Mouse (Mus musculus) brain, embryonic 14.5 days (tissue): Measurements from ENCODE around the gene Lsm14a. TPM values are rescaled to one million over a fixed set of nuclear protein-coding genes. Genes with fewer than 3 reads are reported as not detected.
"Not testable (repeated sequence)": the region's sequence is repeated elsewhere in the genome, so short reads cannot be mapped to it uniquely, and the experiment has no call there.

ENCODE experiments used
- DNase-seq: peaks from one replicate; pipeline ENCODE4 v3.0.0-alpha.2; 2011; ENCODE audit warnings: low read depth
- CTCF ChIP-seq: fragments of 200-500 bp; IDR thresholded peaks from 2 replicates; pipeline ENCODE4 v1.5.1; 2012; ENCODE audit warnings: inconsistent platforms, mild to moderate bottlenecking, moderate library complexity, borderline replicate concordance; ENCODE audit not compliant: insufficient read depth, insufficient read length; ENCODE audit errors: extremely low read depth
- POLR2A ChIP-seq: fragments of 200-500 bp; IDR thresholded peaks from 2 replicates; pipeline ENCODE4 v1.6.1; 2012; ENCODE audit warnings: mild to moderate bottlenecking, inconsistent platforms, borderline replicate concordance; ENCODE audit not compliant: poor library complexity, insufficient read depth, insufficient read length, severe bottlenecking; ENCODE audit errors: extremely low read depth
- polyA plus RNA-seq: library from polyadenylated mRNA; depleted of rRNA; stranded (reverse); fragments of >200 nt; gene quantifications from 2 replicates; pipeline ENCODE4 v1.2.3, GENCODE M21; 2012

Gene Lsm14a
- polyA plus RNA-seq, 1 experiment = 83.9 TPM

DNA sequence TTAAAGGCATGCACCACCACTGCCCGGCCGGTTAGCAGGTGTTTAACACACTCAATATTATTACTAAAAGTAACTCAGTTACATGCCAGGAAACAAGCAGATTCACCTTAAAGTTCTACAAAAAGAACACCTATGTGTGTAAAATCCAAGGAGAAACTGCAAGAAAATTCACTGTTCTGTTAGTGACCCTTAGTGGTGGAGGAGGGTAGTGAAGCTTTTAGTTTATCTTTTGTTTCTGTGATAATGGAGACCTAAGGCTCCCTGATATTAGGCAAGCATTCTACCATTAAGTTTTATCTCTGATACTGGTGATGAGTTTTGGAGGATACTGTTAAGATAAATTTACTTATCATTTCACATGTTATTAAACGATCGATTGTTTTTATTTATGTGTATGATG is 37.5 kb downstream of the Lsm14a start:
- DNase-seq = peak; percentile 42
- TF ChIP-seq POLR2A = no peak
- TF ChIP-seq CTCF = 0 out of 2 replicates have a peak, but pooled peaks have one; percentile 11

DNA sequence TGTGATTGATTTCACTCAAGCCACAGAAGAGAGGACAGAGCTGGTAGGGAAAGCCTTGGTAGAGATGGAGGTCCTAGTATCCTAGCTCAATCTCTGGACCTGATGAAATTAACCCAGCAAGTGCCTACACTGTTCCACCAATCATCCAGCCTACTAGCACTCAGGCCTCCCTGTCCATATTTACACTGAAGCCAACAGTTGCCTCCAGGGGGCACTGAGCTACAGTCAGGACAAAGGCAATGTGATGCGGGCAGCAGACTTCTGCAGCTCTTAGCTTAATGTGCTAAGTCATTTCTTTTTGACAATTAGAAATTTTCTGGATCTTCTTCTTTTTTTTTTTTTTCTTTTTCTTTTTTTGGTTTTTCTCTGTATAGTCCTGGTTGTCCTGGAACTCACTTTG is 41.1 kb downstream of the Lsm14a start:
- DNase-seq = peak; percentile 18
- TF ChIP-seq CTCF (peak; percentile 48; the same call in 1 of the 2 replicates), POLR2A (no peak)

GRCm38 (mm10) chr7:34350166-34350565 is 42.9 kb downstream of the Lsm14a start:
- no peak for DNase-seq
- TF ChIP-seq CTCF = no peak
- no peak for TF ChIP-seq POLR2A

- no peak for DNase-seq
- TF ChIP-seq CTCF (no peak), POLR2A (no peak)
Observed at GRCm38 (mm10) chr7:34348011-34348410, 45.1 kb downstream of the Lsm14a start.

DNA sequence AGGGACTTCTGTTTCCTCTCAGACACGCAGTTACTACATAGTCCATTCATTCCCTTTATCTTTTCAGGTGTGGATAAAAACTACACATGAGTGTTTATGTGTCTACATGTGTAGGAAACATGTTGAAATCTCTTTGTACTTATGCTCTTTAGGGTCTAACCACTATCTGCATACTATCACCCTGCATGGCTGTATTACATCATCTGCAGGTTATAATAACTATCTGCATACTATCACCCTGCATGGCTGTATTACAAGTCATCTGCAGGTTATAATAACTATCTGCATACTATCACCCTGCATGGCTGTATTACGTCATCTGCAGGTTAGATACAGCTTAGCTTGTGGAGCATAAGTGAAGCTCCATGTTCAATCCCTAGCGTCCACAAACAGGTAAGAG is 46.1 kb downstream of the Lsm14a start:
- TF ChIP-seq CTCF (no peak), POLR2A (no peak)
- DNase-seq = no peak

DNA sequence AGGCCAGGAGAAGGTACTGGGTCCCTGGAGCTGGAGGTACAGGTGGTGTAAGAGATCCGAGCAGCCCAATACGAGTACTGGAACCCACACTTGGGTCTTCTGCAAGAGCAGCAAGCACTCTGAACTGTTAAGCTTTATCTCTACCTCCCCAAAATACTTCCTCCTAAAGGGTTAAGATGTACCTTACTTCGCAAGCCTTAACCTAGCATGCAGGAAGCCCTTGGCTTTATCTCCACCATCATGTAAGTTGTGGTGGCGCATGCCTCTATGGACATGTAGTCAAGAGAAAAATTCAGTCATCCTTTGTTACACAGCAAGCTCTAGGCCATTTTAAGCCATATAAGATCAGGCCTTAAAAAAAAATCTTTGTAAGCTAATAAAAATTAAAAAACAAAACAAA is 46.6 kb downstream of the Lsm14a start:
- DNase-seq = no peak
- TF ChIP-seq CTCF = no peak
- no peak for TF ChIP-seq POLR2A

- DNase-seq = no peak
- TF ChIP-seq POLR2A = no peak
- no peak for TF ChIP-seq CTCF
Observed at GRCm38 (mm10) chr7:34342040-34342793, 50.9 kb downstream of the Lsm14a start.

GRCm38 (mm10) chr7:34340841-34341240 is 52.3 kb downstream of the Lsm14a start:
- DNase-seq = no peak
- TF ChIP-seq POLR2A (no peak), CTCF (no peak)

- DNase-seq = no peak
- no peak for TF ChIP-seq CTCF
- TF ChIP-seq POLR2A = no peak
Observed at GRCm38 (mm10) chr7:34339164-34339489, 54.0 kb downstream of the Lsm14a start.

DNA sequence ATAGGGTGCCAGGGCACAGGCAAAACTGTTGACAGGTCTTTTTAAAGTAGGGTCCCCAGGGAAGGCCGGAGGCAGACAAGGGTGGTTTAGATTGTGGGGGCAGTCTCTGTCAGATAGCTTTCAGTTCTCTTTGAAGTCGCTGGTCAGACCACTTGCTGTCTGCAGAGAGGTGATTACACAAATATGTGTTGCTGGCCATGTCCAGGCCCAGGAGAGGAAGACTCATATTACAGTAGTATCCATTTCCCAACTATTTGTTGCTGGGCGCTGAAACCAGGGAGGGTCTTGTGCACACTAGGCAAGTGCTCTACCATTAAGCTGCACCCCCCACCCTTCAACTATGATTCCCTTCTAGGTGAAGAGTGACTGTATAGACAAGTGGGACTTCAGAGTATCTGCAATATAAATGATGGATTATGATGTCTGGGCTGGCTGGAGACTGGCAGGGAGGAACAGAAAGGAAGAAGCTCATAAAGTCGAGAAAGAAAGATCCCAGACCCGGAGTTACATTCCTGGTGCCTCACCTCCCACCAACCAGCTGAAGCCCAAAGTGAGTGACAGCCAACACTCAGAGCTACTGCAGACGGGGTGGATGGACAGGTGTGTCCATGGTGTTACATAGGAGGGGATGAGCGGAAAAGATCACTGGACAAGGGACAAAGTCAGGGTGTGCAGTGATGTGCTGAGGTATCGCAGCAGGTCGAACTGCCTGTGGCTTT is 54.5 kb downstream of the Lsm14a start:
- DNase-seq = no peak
- TF ChIP-seq POLR2A = no peak
- TF ChIP-seq CTCF = no peak

DNA sequence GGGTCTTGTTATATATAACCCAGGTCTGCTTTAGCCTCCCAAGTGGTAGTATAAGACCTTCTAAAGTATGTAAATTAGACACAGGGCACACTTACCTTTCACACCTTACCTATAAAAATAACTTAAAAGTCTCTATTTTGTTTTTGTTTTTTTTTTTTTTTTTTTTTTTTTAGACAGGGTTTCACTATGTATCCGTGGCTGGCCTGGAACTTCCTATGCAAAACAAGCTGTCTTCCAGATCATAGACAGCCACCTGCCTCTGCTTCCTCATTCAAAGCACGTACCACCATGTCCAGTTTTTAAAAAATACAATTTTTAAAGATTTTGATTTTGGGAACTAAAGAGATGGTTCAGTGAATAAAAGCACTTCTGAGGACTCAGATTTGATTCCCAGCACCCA is 55.8 kb downstream of the Lsm14a start:
- TF ChIP-seq CTCF (no peak), POLR2A (no peak)
- DNase-seq = no peak

- DNase-seq = not testable (repeated sequence)
Observed at GRCm38 (mm10) chr7:34336545-34336944, 56.6 kb downstream of the Lsm14a start.

- no peak for TF ChIP-seq POLR2A
- no peak for DNase-seq
Observed at GRCm38 (mm10) chr7:34327493-34327892, 65.6 kb downstream of the Lsm14a start.
